Mouse (Mus musculus) ES-E14 (cell line): Measurements from ENCODE around the gene Pygo2. TPM values are rescaled to one million over a fixed set of nuclear protein-coding genes. Genes with fewer than 3 reads are reported as not detected.
"Not testable (repeated sequence)": the region's sequence is repeated elsewhere in the genome, so short reads cannot be mapped to it uniquely, and the experiment has no call there.

ENCODE experiments used
- DNase-seq: peaks from one replicate; pipeline ENCODE4 v3.0.0-alpha.2; 2013; ENCODE audit warnings: low read depth, low spot score
- H3K27ac ChIP-seq: 2 replicates; pipeline ENCODE4 v1.5.1; 2012; ENCODE audit warnings: low read depth, mild to moderate bottlenecking, low read length, moderate library complexity, mixed read lengths; ENCODE audit not compliant: poor library complexity, insufficient read depth, severe bottlenecking
- H3K36me3 ChIP-seq: 2 replicates; pipeline ENCODE4 v1.6.1; 2012; ENCODE audit warnings: mild to moderate bottlenecking, low read length, moderate library complexity, mixed read lengths; ENCODE audit not compliant: control insufficient read depth, poor library complexity, insufficient read depth, severe bottlenecking
- H3K4me1 ChIP-seq, 2 experiments: fragments of 150-350 bp in 1 of 2; sonication (generic) in 1 of 2; 2 replicates each; pipeline ENCODE4 v1.6.1; 2012; ENCODE audit warnings: low read length in 2 of 2, mild to moderate bottlenecking in 1 of 2, mixed read lengths in 1 of 2; ENCODE audit not compliant: control insufficient read depth in 2 of 2, insufficient read depth in 2 of 2, poor library complexity in 1 of 2
- H3K4me3 ChIP-seq, 2 experiments: fragments of 150-350 bp in 1 of 2; sonication (generic) in 1 of 2; 2 replicates each; pipeline ENCODE4 v1.5.1; 2012; ENCODE audit warnings: low read length in 2 of 2, low read depth in 1 of 2, mild to moderate bottlenecking in 1 of 2, mixed read lengths in 1 of 2; ENCODE audit not compliant: insufficient read depth in 1 of 2, poor library complexity in 1 of 2, severe bottlenecking in 1 of 2
- H3K9ac ChIP-seq: 2 replicates; pipeline ENCODE4 v1.6.1; 2012; ENCODE audit warnings: low read depth, mild to moderate bottlenecking, low read length, mixed read lengths; ENCODE audit not compliant: poor library complexity, insufficient read depth, severe bottlenecking
- H3K9me3 ChIP-seq: fragments of 150-350 bp; sonication (generic); 2 replicates; pipeline ENCODE4 v1.6.1; 2012; ENCODE audit warnings: low read depth, mild to moderate bottlenecking, low read length; ENCODE audit not compliant: control insufficient read depth, insufficient read depth
- CHD2 ChIP-seq: IDR thresholded peaks from 2 replicates; pipeline ENCODE4 v1.6.1; 2014; ENCODE audit warnings: mild to moderate bottlenecking, low read depth, low read length, inconsistent platforms
- HCFC1 ChIP-seq: IDR thresholded peaks from 2 replicates; pipeline ENCODE4 v1.6.1; 2012; ENCODE audit warnings: low read length, inconsistent platforms, borderline replicate concordance; ENCODE audit not compliant: insufficient read depth
- MAFK ChIP-seq: IDR thresholded peaks from 2 replicates; pipeline ENCODE4 v1.6.1; 2014; ENCODE audit warnings: mild to moderate bottlenecking, low read depth, low read length, inconsistent platforms; ENCODE audit not compliant: insufficient read depth
- ZC3H11A ChIP-seq: IDR thresholded peaks from 2 replicates; pipeline ENCODE4 v1.6.1; 2012; ENCODE audit warnings: low read depth, mild to moderate bottlenecking, inconsistent platforms, low read length, borderline replicate concordance
- ZNF384 ChIP-seq: IDR thresholded peaks from 2 replicates; pipeline ENCODE4 v1.6.1; 2012; ENCODE audit warnings: low read depth, low read length, inconsistent platforms
- in situ Hi-C, 2 experiments: fragments of 600-800 bp; cut with MboI; formaldehyde crosslinking; loops; one replicate each; pipeline ENCODE4 v1.15.1; 2025; ENCODE audit warnings: low sequenced_read_pairs in 2 of 2, inconsistent platforms in 1 of 2; ENCODE audit not compliant: unreplicated experiment in 2 of 2
- total RNA-seq: library from RNA; depleted of rRNA; stranded (reverse); fragments of 300-350 nt; gene quantifications from 2 replicates; pipeline ENCODE4 v1.2.3, GENCODE M21; 2012

Pygo2 gene
- total RNA-seq, 1 experiment: 39.2 TPM

- no peak for DNase-seq
- no peaks in the 10 kb centered on the region for H3K9me3 ChIP-seq
- in situ Hi-C loops: no loop called here
- H3K4me1 ChIP-seq: peaks cover 18 to 26% of the 10 kb centered on the region in 2 experiments
- H3K36me3 ChIP-seq: peaks cover 37% of the 10 kb centered on the region
- H3K4me3 ChIP-seq: no peak overlapping the region
- H3K9ac ChIP-seq: no peak overlapping the region
- H3K27ac ChIP-seq: no peak overlapping the region
- no peak for TF ChIP-seq HCFC1
- no peak for TF ChIP-seq CHD2
- TF ChIP-seq ZNF384: no peak
- no peak for TF ChIP-seq MAFK
- TF ChIP-seq ZC3H11A: no peak
Measured at GRCm38 (mm10) chr3:89425141-89425525, 4.9 kb upstream of the Pygo2 start.

GRCm38 (mm10) chr3:89425876-89426275 lies 4.1 kb upstream of the Pygo2 start:
- TF ChIP-seq ZC3H11A (no peak), ZNF384 (no peak), MAFK (no peak), CHD2 (no peak), HCFC1 (no peak)
- Histone ChIP-seq H3K4me1 (peaks cover 13 to 23% of the 10 kb centered on the region in 2 experiments), H3K36me3 (peaks cover 37% of the 10 kb centered on the region), H3K9ac (no peak overlapping the region), H3K9me3 (no peaks in the 10 kb centered on the region), H3K27ac (no peak overlapping the region), H3K4me3 (no peak overlapping the region)
- in situ Hi-C loops: no loop called here
- no peak for DNase-seq

DNA sequence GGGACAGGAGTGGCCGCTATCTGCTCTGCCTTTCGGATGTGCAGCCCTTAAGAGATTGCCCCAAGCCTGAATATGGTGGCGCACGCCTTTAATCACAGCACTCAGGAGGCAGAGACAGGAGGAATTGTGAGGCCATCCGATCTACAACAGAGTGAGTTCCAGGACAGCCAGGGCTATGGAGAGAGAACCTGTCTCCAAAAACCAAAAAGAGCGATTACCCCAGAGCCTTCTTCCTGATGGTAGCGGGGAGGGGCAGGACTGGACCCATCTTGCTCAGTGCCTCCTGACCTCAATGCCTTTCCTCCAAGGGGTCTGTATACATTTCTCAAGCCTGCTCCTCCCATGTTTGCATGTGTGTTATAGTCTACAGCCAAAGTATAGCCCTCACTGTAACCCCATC lies 993 bp upstream of the Pygo2 start:
- H3K9me3 ChIP-seq, in situ Hi-C loops, H3K9ac ChIP-seq, H3K27ac ChIP-seq, DNase-seq, H3K4me3 ChIP-seq: not testable (repeated sequence)
- peaks cover 9 to 23% of the 10 kb centered on the region in 2 experiments; a peak in 3 of 4 replicates for H3K4me1 ChIP-seq
- H3K36me3 ChIP-seq: peaks cover 47% of the 10 kb centered on the region

DNA sequence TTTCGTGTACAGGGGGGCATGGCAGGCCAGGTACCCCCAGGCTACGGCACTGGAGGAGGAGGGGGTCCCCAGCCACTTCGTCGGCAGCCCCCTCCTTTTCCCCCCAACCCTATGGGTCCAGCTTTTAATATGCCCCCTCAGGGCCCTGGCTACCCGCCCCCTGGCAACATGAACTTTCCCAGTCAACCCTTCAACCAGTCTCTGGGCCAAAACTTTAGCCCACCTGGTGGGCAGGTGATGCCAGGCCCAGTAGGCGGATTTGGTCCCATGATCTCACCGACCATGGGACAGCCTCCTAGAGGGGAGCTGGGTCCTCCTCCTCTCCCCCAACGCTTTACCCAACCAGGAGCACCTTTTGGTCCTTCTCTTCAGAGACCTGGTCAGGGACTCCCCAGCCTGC lies 2.6 kb downstream of the Pygo2 start:
- no peaks in the 10 kb centered on the region for H3K9me3 ChIP-seq
- H3K4me3 ChIP-seq: no peak overlapping the region; a peak in 1 of 4 replicates
- TF ChIP-seq HCFC1 (no peak), CHD2 (no peak), ZNF384 (no peak), ZC3H11A (no peak), MAFK (no peak)
- peaks cover 3 to 25% of the 10 kb centered on the region in 2 experiments; a peak in 2 of 4 replicates for H3K4me1 ChIP-seq
- in situ Hi-C loops: no loop called here
- DNase-seq: no peak
- H3K36me3 ChIP-seq: peaks cover 21% of the 10 kb centered on the region
- H3K27ac ChIP-seq: no peak overlapping the region
- no peak overlapping the region for H3K9ac ChIP-seq

DNA sequence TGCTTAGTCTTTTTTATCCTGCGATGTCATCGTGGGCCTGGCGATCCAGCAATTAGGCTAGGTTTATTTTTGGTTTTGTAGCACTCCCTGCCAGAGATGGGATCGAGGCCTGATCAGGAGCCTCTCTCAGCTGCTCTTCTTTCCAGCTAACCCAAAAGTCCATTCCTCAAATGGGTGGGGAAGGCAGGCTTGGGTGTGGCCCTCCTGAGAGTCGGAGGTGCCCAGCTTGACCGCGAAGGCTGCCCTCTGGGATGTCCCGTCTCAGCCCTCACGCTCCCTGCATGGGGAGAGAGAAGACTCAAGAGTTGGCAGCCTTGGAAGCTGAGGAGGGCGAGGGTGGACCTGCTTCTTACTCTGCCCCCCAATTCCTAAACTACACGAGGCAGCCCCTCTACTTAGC lies 4.5 kb downstream of the Pygo2 start:
- no peak for DNase-seq
- H3K4me3 ChIP-seq: peak overlapping the region in 1 of 2 experiments; percentile 11; a peak in 1 of 4 replicates
- no peak overlapping the region for H3K27ac ChIP-seq
- H3K9ac ChIP-seq: peak overlapping the region; percentile 4; the same call in 1 of the 2 replicates
- H3K36me3 ChIP-seq: peaks cover 15% of the 10 kb centered on the region
- no peaks in the 10 kb centered on the region for H3K9me3 ChIP-seq
- H3K4me1 ChIP-seq: peaks cover 3 to 27% of the 10 kb centered on the region in 2 experiments; a peak in 2 of 4 replicates
- in situ Hi-C loops: no loop called here
- TF ChIP-seq ZC3H11A (no peak), CHD2 (no peak), HCFC1 (no peak), ZNF384 (no peak), MAFK (no peak)
